Mouse (Mus musculus) bone marrow macrophage, adult 2 months (primary cell): ENCODE results near the gene Chid1.

ENCODE experiments used
- CTCF ChIP-seq: IDR thresholded peaks from 2 replicates; pipeline ENCODE4 v1.5.1; 2012; ENCODE audit warnings: low read depth, mild to moderate bottlenecking, low read length, moderate library complexity
- POLR2A ChIP-seq: IDR thresholded peaks from 2 replicates; pipeline ENCODE4 v1.6.1; 2012; ENCODE audit warnings: mild to moderate bottlenecking, low read depth, low read length, borderline replicate concordance

- TF ChIP-seq CTCF (no peak), POLR2A (no peak)
Measured at GRCm38 (mm10) chr7:141510681-141511191, 28.9 kb downstream of the Chid1 start.
